Mouse (Mus musculus): Measurements from ENCODE around the gene Tlnrd1.
"Not testable (repeated sequence)": the region's sequence is repeated elsewhere in the genome, so short reads cannot be mapped to it uniquely, and the experiment has no call there.

The Tlnrd1 gene

GRCm38 (mm10) chr7:83884021-83884658 is at the start of gene Tlnrd1, which contains the start of gene Mesd:
TSS of gene Tlnrd1 (minus strand) at chr7:83884305.
TSS of gene Mesd (plus strand) at chr7:83884466.
- peak; percentile 89 to 92 for DNase-seq

- no peak for DNase-seq
Measured at GRCm38 (mm10) chr7:83921637-83922036, 37.5 kb upstream of the Tlnrd1 start.

- DNase-seq = no peak
Measured at GRCm38 (mm10) chr7:83920241-83920640, 36.1 kb upstream of the Tlnrd1 start.

GRCm38 (mm10) chr7:83914566-83914965 is 30.5 kb upstream of the Tlnrd1 start:
- DNase-seq = peak; percentile 88 to 93

GRCm38 (mm10) chr7:83913995-83914394 is 29.9 kb upstream of the Tlnrd1 start:
- no peak for DNase-seq

GRCm38 (mm10) chr7:83913405-83913932 is 29.4 kb upstream of the Tlnrd1 start:
- DNase-seq = no peak

GRCm38 (mm10) chr7:83911909-83912308 is 27.8 kb upstream of the Tlnrd1 start:
- DNase-seq = no peak

GRCm38 (mm10) chr7:83904831-83905230 is 20.7 kb upstream of the Tlnrd1 start:
- DNase-seq = no peak

- DNase-seq = no peak
Measured at GRCm38 (mm10) chr7:83902296-83903145, 18.4 kb upstream of the Tlnrd1 start.

GRCm38 (mm10) chr7:83901425-83901824 is 17.3 kb upstream of the Tlnrd1 start:
- DNase-seq = no peak

GRCm38 (mm10) chr7:83900519-83900918 is 16.4 kb upstream of the Tlnrd1 start:
- DNase-seq = no peak

- no peak for DNase-seq
Measured at GRCm38 (mm10) chr7:83898267-83898666, 14.2 kb upstream of the Tlnrd1 start.

- no peak for DNase-seq
Measured at GRCm38 (mm10) chr7:83896077-83896740, 12.1 kb upstream of the Tlnrd1 start.

- DNase-seq = no peak
Measured at GRCm38 (mm10) chr7:83894348-83894747, 10.2 kb upstream of the Tlnrd1 start.

- no peak for DNase-seq
Measured at GRCm38 (mm10) chr7:83892333-83892669, 8.2 kb upstream of the Tlnrd1 start.

- DNase-seq = peak; percentile 96 to 97
Measured at GRCm38 (mm10) chr7:83891433-83892332, 7.6 kb upstream of the Tlnrd1 start.

- not testable (repeated sequence) for DNase-seq
Measured at GRCm38 (mm10) chr7:83889946-83890345, 5.8 kb upstream of the Tlnrd1 start.

GRCm38 (mm10) chr7:83889383-83889782 is 5.3 kb upstream of the Tlnrd1 start:
- no peak for DNase-seq

GRCm38 (mm10) chr7:83886366-83887129 is 2.4 kb upstream of the Tlnrd1 start:
- no peak for DNase-seq

GRCm38 (mm10) chr7:83885835-83886234 is 1.7 kb upstream of the Tlnrd1 start:
- DNase-seq = no peak

GRCm38 (mm10) chr7:83884921-83885532 is 922 bp upstream of the Tlnrd1 start:
- DNase-seq = peak in 1 of 2 experiments; percentile 19

Measured in cerebellum, adult 18-20 months (tissue).